Mouse (Mus musculus) ovary, adult 18-20 months (tissue): Measurements from ENCODE around the gene Tpk1.

Experiments used
- DNase-seq: peaks from one replicate; pipeline ENCODE4 v3.0.0; 2022; ENCODE audit warnings: low spot score, mixed read lengths

The Tpk1 gene

DNA sequence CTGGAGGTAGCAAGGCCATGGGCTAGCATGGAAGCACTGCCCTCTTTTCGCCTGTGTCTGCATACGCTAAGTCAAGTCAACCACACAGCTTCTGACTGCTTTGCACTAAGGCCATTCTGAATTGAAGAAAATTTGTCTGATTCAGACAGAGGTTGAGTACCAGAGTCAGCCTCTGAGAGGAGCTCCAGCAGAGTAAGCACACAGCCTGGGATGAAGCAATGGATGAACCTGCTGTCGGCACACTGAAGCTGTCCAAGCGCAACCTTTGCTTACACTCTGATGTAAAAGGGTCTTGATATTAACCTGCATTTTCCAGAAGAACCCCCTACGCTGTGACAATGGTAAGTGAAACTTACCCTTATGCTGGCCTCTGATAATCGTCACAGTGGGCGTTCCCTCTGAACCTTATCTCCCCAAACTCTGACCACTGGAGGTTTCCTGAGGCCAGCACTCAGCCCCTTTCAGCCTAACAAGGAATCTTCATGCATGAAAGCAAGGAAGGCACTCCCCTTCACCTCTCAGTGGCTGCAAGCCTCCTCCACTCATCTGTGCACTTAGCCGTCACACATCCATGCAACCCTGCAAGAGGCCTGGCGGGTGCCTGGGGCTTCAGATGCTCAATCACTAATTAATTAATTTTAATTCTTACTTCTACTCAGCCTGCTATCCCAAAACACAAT, 311.4 kb downstream of the Tpk1 start:
- DNase-seq, result no peak

DNA sequence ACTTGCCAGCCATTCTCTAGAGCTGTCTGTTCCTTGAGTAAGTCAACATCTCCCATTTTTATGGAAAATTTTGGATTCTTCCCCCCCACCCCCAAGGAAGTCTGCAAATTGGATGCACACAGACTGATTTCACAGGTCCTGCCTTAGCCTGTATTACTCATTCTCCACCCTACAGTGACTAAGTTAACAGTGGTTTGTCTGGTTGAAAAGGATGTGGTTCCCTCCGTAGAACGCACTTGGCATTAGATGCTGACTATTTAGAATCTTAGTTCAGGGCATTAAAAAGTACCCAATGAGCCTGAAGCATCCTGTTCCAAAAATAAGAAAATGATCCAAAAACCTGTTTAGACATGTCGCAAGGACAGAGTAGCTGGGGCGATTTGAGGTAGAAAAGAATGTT, 312.6 kb downstream of the Tpk1 start:
- no peak for DNase-seq

DNA sequence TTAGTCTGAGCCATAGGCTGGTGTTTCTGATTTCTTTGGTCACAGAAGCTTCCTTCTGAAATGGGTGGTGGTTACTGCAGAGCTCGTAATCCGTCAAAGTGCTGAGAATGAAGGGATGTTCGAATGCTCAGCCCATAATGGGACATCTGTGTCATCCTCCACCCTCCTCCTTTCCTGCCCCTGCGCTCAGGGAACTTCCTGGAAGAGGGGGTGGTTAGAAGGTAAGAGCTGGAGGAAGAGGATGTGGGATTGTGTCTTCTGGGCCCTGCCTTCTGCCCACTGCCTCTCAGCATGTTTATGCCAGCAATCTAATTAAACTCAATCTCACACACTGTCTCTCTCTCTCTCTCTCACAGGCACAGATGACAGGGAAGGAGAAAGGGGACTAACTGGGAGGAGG, 317.0 kb downstream of the Tpk1 start:
- no peak for DNase-seq

DNA sequence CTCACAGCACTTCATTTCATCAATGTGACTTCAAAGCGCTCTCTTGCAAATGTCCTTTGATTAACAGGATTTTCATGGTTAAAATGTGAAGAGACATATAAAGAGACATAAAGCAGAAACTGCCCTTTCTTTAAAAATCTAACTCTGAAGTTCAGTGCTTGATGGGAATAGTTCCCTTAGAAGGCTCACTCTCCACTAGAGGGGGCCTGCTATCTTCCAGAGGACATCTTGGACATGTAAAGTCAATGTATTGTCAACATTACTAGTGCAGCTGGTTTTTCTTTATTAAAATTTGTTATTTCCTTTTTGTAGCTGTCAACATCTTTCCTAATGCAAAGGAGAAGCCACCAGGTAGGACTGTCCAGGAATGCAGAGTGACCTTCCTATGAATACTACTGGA, 318.4 kb downstream of the Tpk1 start:
- no peak for DNase-seq

DNA sequence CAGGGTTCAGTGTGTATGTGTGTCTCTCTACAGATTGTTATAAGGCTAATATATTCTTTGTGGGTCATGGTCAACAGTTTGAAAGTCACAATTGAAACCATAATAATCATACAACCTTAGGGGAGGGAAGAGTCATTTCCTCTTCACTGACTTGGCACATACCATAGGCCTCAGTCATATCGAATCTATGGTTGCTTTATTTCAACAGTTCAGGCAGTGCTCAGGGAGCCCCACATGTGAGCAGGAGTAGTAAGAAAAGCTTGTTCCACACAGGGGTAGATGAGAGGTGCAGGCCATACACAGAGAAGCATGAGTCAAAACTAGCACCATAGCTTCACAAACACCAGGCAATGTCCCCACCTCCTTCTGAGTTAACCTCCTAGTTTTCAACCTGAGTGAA, 323.1 kb downstream of the Tpk1 start:
- DNase-seq, result no peak

DNA sequence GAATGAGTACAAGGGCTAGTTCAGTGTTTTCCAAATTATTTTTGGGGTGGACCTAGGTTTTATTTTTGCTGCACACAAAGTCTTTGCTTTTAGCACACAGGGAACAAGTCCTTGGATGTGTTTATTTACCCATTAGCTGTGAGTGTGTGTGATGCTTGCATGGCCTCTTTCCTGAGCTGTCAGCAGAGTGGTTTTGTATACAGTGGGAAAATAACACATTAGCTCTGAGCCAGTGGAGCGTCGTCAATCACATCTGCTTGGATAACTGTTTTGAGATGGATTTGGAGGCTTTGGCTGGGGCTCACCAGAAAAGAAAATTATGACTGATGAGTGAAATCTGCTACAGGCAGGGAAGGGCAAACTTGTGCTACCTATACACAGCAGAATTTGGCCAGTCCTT, 323.7 kb downstream of the Tpk1 start:
- no peak for DNase-seq

DNA sequence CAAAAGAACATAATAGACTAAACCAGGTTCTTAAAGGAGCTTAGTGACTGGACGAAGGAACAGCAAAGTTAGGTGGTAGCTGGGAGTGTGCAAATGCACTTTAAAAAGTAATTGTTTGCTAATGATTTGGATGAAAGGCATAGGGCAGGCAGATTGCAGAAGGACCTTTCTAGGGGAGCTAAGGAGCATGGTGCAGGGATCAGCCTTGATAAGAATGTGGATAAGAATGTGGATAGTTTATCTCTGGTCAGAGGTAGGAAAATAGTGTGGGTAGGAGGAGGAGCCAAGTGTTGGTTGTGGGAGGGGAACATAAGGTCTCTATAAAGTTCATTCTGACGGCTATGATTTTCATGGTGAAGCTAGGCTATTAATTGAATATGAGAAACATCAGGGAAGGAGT, 327.3 kb downstream of the Tpk1 start:
- DNase-seq, result no peak

DNA sequence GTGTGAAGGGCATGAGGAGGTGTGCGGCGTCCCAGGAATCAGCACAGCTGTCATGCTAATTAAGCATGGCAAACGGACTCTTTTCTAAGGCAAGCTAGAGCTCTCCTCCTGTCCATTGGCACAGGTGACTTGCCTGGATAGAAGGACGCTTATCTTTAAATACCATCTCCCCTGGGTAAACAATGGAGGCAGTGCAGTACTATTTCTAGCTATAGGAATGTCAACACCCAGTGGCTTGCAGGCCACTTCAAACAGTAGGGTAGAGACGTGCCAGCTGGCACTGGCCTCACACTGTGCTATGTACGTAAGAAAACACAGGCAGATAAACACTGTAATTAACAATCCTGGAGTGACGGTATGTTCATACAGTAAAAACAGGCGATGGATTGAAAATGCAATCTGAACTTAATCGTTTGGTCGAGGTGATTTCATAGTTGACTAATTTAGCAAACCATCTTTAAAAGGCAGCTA, 328.6 kb downstream of the Tpk1 start:
- peak; percentile 9 for DNase-seq

DNA sequence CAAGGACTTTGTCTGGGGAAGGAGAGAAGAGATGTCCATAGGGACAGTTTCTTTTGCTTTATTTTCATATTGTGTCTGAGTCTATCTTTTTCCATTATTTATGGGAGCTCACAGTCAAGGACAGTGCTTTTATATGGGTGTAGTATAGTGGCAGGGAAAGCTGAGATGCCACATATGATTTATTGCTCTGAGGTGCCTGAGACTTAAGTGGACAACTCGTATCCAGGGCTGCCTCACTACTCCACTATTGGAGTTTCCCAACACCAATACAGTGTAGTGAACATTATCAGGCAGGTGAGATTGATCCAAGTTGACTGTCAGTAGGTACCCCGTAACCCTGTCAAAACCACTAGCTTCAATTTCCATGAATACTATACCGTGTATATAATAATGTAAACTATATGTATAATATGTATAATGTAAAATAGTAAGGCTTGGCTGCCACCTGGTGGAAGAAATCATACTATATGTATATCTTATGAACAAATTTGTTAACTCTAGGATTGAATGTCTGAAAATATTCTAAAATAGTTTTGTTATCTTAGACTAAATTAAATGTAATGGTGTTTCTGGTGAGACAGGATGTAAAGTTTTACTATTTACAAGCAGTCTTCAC, 330.4 kb downstream of the Tpk1 start:
- DNase-seq, result no peak

DNA sequence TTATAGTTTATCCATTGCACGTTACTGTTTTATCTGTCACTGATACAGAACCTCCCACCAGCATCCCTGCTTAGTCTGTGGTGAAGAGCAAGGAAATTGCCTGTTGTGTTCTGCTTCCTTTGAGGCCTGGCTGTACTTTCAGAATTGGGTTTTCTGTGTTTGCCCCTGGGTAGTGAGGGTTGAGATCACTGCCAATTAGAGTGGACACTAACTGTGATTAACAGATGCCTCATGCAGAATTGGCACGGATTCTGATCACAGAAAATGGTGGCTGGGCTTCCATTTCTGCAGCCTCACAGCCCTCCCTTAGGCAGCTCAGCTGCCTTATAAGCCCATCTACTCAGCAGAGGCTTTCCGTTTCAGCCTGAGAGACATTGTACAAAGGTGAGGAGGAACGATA, 332.6 kb downstream of the Tpk1 start:
- no peak for DNase-seq

DNA sequence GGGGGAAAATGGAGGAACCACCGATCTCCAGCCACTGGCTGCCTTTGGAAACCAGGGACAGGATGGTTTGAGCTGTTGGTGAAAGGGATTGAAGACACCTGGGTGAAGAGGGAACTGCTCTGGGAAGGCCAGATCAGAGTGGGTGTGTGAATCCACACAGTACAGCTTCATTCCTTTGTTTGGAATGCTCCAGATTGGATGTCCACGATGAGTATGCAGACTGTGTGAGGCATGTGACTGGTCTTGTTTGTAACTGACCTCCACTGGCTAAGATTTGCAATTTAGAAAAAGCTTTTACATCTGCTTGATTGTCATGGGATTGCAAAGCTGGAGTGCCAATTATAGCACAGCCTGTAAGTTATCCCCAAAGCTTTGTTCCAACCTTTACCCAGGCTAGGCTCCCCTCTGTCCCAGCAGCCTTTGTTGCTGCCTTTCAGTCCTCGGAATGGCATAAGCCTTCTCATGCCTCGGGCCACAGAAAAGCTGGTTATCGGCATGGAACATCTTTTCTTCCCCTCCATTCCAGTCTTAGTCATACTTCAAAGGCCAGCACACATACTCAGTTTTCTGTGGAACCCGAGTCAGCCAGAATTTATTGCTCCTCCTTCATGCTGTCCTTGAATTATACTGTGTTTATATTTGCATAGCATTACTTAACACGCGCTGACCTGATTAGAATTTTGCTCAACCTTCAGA, 353.0 kb downstream of the Tpk1 start:
- no peak for DNase-seq

DNA sequence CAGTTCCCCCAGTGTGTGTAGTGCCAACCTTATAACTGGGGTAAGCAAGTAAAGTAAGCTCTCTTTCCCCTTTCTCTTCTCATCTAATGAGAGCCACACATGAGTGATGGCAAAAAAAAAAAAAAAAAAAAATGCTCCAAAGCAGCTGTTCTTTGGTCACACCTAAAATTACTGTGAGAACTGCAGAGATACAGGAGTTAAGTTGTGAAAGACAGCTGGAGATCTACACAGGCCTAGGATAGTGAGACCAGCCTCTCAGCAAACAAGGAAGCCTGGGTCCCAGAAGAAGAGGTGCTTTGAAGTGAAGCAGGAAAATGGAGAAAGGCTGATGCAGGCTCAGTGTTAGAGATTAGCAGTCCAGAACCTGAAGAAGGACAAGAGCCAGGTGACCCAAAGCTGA, 353.5 kb downstream of the Tpk1 start:
- no peak for DNase-seq

DNA sequence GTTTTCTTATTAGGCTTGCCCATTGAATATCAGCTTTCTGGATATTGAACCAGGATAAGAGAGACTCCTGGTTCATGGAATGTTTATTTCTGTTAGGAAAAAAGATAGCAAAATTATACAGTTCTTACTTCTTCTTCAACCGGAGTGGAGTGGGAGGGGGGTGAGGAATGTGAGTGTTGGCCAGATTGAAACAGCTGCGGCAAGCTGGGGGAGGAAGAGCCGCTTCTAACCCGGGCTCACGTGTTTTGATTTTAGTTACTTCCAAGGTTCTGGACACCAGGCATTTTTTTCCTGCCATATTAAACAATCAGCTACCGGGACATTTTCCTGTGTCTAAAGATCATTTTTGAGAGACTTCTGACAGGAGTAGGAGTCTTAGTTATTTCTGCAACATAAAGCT, 356.0 kb downstream of the Tpk1 start:
- DNase-seq, result no peak

DNA sequence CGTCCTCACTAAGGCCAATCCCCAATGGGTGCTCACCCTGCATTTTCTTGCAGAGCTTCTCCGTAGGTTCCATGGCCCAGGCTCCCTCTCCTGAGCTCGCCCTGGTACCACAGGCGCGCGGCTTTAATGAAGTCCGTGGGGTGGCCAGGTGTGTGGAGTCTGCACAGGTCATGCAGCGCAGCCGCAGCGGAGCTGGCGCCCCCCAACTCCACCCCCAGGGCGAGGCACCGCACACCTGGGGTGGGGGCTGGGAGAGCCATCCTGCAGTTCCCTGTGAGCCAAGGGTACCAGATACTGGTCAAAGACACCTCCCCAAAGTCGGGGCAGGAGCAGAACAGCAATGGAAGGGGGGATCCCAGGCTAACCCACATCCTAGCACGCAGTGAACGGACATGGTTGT, 356.6 kb downstream of the Tpk1 start, which contains the start of gene Nobox:
Nobox (minus strand) TSS at position 101 of the 400 bp plus-strand sequence.
- DNase-seq, result no peak

DNA sequence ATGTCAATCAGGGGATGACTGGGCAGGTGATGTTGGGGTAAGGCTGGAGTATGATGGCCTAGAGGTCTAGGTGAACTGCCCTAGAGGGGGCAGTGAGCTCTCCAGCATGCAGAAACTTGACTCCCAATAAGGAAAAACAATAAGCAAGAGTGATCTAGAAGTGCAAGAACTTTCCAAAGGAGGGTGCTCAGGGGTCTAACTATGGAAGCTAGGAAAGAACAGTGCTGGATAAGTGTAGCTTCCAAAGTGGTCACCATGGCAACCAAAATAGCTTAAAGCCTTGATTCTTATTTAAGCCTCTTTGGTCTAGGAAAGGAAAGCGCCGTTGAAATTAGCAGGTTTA, 368.6 kb downstream of the Tpk1 start:
- no peak for DNase-seq

DNA sequence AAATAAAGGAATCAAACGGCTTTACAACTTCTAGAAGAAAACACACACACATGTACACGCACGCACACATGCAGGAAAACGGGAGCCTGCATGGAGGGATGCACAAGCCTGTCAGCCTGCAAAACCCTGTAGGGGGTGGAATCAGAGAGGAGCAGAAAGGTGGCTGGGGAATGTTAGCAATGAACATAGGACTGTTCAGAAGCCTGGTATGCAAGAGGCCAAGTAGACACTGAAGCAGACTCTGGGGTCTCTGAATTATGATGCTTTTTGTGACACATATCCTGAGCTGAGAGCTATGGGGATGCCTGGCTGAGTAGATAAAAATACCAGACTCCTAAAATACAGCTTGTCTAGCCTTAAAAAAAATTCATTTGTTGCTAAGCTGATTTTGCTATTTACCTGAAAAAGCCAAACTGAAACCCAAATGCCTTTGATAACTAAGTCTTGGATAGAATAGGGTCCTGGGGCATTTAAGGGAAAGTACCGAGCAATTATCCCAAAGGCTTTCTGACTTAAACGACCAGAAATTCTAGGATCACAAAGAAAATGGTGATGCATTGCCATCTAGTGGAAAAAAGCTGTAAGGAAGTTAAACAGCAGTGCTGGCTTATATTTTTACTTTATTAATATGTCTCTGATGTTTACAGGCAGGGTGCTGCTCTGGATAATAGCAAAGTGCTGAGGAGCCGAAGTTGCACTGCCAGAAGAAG, 369.1 kb downstream of the Tpk1 start:
- DNase-seq, result no peak

DNA sequence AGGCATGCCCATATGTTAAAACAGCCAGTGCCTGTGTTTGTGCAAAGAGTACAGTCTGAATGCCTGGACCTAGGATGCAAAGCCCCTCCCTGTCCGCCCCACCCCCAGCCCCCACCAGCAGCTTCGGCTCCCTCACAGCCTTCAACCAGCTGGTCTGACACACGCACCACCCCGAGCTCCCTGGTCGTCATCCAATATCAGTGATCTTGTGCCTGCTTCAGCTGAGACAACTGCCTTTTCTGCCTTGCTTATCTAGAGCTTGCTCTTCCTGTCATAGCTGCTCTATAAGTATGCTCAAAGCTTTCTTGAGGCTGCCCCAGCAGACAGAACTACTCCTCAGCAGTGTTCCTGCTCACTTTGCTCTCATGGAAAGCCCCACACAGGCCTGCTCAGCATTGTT, 370.2 kb downstream of the Tpk1 start:
- no peak for DNase-seq
